Mouse (Mus musculus): ENCODE results near the gene Klrb1c.

GRCm38 (mm10) chr6:128833046-128833445, 44.0 kb upstream of the Klrb1c start:
- no peak for TF ChIP-seq CTCF (IDR thresholded peaks at IDR 0.05; ENCODE audit: low read depth)
- no peak for TF ChIP-seq EP300 (IDR thresholded peaks at IDR 0.05; ENCODE audit: low read depth)
